Mouse (Mus musculus) brain, embryonic 14.5 days (tissue): ENCODE measurements at regions not wholly inside any gene's neighbourhood (a gene's known extent, or its start where the extent isn't known, plus 50 kb on each side); places are given as distances from the start of the nearest gene placed in this dataset.

ENCODE experiments used
- DNase-seq: peaks from one replicate; pipeline ENCODE4 v3.0.0-alpha.2; 2011; ENCODE audit warnings: low read depth
- CTCF ChIP-seq: fragments of 200-500 bp; IDR thresholded peaks from 2 replicates; pipeline ENCODE4 v1.5.1; 2012; ENCODE audit warnings: inconsistent platforms, mild to moderate bottlenecking, moderate library complexity, borderline replicate concordance; ENCODE audit not compliant: insufficient read depth, insufficient read length; ENCODE audit errors: extremely low read depth
- POLR2A ChIP-seq: fragments of 200-500 bp; IDR thresholded peaks from 2 replicates; pipeline ENCODE4 v1.6.1; 2012; ENCODE audit warnings: mild to moderate bottlenecking, inconsistent platforms, borderline replicate concordance; ENCODE audit not compliant: poor library complexity, insufficient read depth, insufficient read length, severe bottlenecking; ENCODE audit errors: extremely low read depth

GRCm38 (mm10) chr6:18934362-18934761, 68.2 kb downstream of the Ankrd7 start:
- TF ChIP-seq CTCF (no peak), POLR2A (no peak)
- DNase-seq: peak; percentile 29

- TF ChIP-seq CTCF (no peak), POLR2A (no peak)
- no peak for DNase-seq
These were observed 80.0 kb downstream of the Ankrd7 start for GRCm38 (mm10) chr6:18946002-18946683.
